Mouse (Mus musculus) lung, embryonic 15.5 days (tissue): ENCODE data around the gene Rho. TPM values are rescaled to one million over a fixed set of nuclear protein-coding genes. Genes with fewer than 3 reads are reported as not detected.
A peak's percentile ranks its signal among the peaks of the same experiment; 100 is the strongest.

Experiments
- ATAC-seq: fragments of 200-750 bp; cut with Nextera tagmentation; 2 replicates; pipeline ENCODE4 v1.8.0; 2017; ENCODE audit warnings: moderate number of reproducible peaks, borderline replicate concordance; ENCODE audit not compliant: low FRiP score, low TSS enrichment; ENCODE audit errors: extremely low read depth
- H3K27ac ChIP-seq: fragments of 300-500 bp; sonication (generic); 2 replicates; pipeline ENCODE4 v1.5.1; 2015; ENCODE audit warnings: moderate library complexity, mild to moderate bottlenecking, inconsistent platforms
- H3K27me3 ChIP-seq: fragments of 300-500 bp; sonication (generic); 2 replicates; pipeline ENCODE4 v1.6.1; 2015; ENCODE audit warnings: inconsistent platforms
- H3K36me3 ChIP-seq: fragments of 300-500 bp; sonication (generic); 2 replicates; pipeline ENCODE4 v1.6.1; 2015; ENCODE audit warnings: inconsistent platforms
- H3K4me1 ChIP-seq: fragments of 300-500 bp; sonication (generic); 2 replicates; pipeline ENCODE4 v1.6.1; 2015; ENCODE audit warnings: inconsistent platforms
- H3K4me2 ChIP-seq: fragments of 300-500 bp; sonication (generic); 2 replicates; pipeline ENCODE4 v1.6.1; 2015; ENCODE audit warnings: inconsistent platforms, mild to moderate bottlenecking, moderate library complexity
- H3K4me3 ChIP-seq: fragments of 300-500 bp; sonication (generic); 2 replicates; pipeline ENCODE4 v1.5.1; 2015; ENCODE audit warnings: mild to moderate bottlenecking, inconsistent platforms
- H3K9ac ChIP-seq: fragments of 300-500 bp; sonication (generic); 2 replicates; pipeline ENCODE4 v1.6.1; 2015; ENCODE audit warnings: inconsistent platforms
- H3K9me3 ChIP-seq: fragments of 300-500 bp; sonication (generic); 2 replicates; pipeline ENCODE4 v1.6.1; 2016; ENCODE audit warnings: inconsistent platforms
- WGBS: fragments of 180-500 bp; shearing (Covaris S2); methylation state at CpG from one replicate; pipeline ENCODE4 v1.1.7; 2015; 5-methylcytosine and 5-hydroxymethylcytosine counted together
- polyA plus RNA-seq: library from polyadenylated mRNA; unstranded; fragments of >200 nt; fragmentation: Nextera tagmentation; extraction: Ambion mirVana; gene quantifications from 2 replicates; pipeline ENCODE4 v1.2.1, GENCODE M21; 2015

Rho gene
- polyA plus RNA-seq, 1 experiment from 2014 or later, result 0.20 TPM

DNA sequence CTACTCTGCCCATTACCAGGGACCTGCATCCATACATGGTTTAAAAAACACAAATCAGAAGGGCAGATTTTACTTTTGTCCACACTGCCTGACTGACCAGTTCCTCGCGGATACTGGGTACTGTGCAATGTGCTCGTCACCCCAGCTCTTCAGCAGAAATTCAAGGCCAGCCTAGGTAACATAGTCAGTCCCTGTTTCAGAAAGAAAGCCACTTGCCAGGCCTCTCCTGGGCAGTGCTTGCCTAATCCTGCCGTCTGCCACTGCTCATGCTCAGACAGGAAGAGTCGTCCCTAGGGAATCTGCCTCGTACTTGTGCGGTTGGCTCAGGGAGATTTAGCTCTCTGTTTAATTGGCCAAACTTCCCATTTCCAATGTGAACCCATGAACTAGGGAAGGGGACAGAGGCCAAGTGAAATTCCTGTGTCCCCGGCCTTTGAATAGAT is 30.0 kb upstream of the Rho start:
- 73% methylated on average over 8 of the region's 8 CpGs for WGBS
- H3K27me3 ChIP-seq, result no peaks in the 10 kb centered on the region
- no peaks in the 10 kb centered on the region for H3K9me3 ChIP-seq
- H3K4me3 ChIP-seq, result no peak overlapping the region
- H3K36me3 ChIP-seq, result no peaks in the 10 kb centered on the region
- ATAC-seq, result peak; percentile 20
- no peak overlapping the region for H3K9ac ChIP-seq
- peak overlapping the region; percentile 55; the same call in 1 of the 2 replicates for H3K27ac ChIP-seq
- H3K4me2 ChIP-seq, result no peak overlapping the region
- peaks cover 25% of the 10 kb centered on the region for H3K4me1 ChIP-seq

DNA sequence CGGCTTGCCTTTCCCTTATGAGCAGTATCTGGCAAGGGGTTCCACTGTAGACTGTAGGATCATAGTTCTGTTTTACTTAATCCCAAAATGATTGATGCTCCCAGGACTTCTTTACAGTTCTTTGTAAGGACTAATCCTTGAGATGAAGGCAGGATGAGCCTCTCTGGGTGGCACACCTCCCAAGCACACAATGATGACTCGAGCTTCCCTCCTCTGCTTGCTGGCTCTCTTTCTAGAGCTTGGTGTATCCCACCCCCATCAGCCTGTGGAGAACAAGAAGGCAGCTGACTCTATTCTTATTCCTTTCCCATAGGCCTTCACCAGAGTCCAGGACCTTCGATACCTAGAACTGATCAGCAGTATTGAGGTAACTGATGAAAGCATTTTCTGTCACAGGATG is 29.0 kb upstream of the Rho start:
- no peaks in the 10 kb centered on the region for H3K27me3 ChIP-seq
- H3K36me3 ChIP-seq, result no peaks in the 10 kb centered on the region
- no peak overlapping the region for H3K9ac ChIP-seq
- ATAC-seq, result no peak
- no peak overlapping the region for H3K4me3 ChIP-seq
- H3K4me2 ChIP-seq, result no peak overlapping the region
- H3K4me1 ChIP-seq, result peaks cover 20% of the 10 kb centered on the region
- H3K9me3 ChIP-seq, result no peaks in the 10 kb centered on the region
- WGBS, result 77% methylated on average over 3 of the region's 3 CpGs
- H3K27ac ChIP-seq, result 0 out of 2 replicates have a peak overlapping the region, but pooled peaks have one; percentile 55

DNA sequence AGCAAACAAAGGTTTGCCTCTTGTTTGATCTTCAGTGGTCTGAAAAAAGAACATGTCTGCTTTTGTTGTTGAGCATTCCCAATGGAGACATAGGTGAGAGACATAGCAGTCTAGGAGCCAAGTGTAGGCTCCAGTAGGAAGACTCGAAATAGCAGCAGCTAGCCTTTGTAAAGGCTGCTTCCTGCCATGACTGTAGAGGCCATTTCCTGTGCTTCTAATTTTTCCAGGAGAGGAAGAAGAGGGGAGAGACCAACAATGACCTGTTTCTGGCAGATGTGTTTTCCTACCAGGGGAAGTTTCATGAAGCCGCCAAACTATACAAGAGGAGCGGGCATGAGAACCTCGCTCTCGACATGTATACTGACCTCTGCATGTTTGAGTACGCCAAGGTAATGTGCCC is 26.0 kb upstream of the Rho start:
- Histone ChIP-seq H3K9me3 (no peaks in the 10 kb centered on the region), H3K9ac (no peak overlapping the region), H3K4me2 (no peak overlapping the region), H3K4me3 (no peak overlapping the region), H3K27me3 (no peaks in the 10 kb centered on the region), H3K36me3 (no peaks in the 10 kb centered on the region), H3K4me1 (peaks cover 36% of the 10 kb centered on the region), H3K27ac (peak overlapping the region; percentile 59)
- 73% methylated on average over 6 of the region's 6 CpGs for WGBS
- no peak for ATAC-seq

DNA sequence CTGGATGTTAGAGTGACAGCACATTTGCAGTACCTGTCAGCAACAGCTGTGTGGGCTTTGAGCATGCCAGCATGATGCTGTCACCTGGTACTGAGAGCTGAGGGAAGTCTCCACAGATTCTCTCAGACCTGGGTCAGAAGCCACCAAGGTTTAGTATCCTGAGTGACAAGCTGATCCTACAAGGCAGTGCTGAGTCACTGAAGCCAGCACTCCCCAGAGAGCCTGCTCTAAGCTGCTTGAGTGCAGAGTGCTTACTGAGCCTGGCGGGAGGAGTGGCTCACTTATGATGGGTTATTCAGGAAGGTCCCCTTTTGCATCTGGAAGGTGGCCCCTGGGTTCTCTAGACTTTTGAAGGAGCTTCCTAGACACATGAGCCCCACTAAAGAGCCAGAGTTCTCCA is 25.1 kb upstream of the Rho start:
- H3K4me1 ChIP-seq, result peaks cover 31% of the 10 kb centered on the region

DNA sequence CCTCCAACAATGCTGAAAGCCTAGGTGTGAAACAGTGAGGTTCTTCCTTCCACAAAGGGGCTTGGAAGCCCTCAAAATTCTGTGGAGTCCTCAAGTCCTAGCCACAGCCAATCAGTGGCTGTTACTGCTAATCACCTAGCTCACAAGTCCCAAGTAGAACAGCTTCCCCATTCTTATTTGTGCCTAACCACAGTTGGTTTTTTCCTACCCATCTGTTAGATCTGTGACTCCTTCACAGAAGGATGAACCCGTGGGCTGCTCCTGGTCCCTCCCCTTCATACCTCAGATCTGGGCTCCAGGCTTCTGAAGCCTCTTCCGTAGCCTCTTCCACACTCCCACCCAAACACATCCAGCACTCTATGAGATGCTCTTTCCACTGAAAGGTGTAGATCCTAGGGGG is 24.7 kb upstream of the Rho start:
- no peaks in the 10 kb centered on the region for H3K36me3 ChIP-seq
- no peaks in the 10 kb centered on the region for H3K27me3 ChIP-seq
- no peak overlapping the region for H3K4me3 ChIP-seq
- no peak overlapping the region for H3K27ac ChIP-seq
- no peak overlapping the region for H3K9ac ChIP-seq
- no peak overlapping the region for H3K4me2 ChIP-seq
- no peak for ATAC-seq
- H3K4me1 ChIP-seq, result peaks cover 27% of the 10 kb centered on the region
- 65% methylated on average over 2 of the region's 2 CpGs for WGBS
- H3K9me3 ChIP-seq, result no peaks in the 10 kb centered on the region

More for the DNA sequence above, 25.1 kb upstream of the Rho start:
- Histone ChIP-seq H3K36me3 (no peaks in the 10 kb centered on the region), H3K9me3 (no peaks in the 10 kb centered on the region), H3K4me3 (no peak overlapping the region), H3K9ac (no peak overlapping the region), H3K27ac (peak overlapping the region; percentile 59; the same call in 1 of the 2 replicates), H3K27me3 (no peaks in the 10 kb centered on the region), H3K4me2 (no peak overlapping the region)
- 75% methylated on average over 1 of the region's 1 CpGs for WGBS
- no peak for ATAC-seq

DNA sequence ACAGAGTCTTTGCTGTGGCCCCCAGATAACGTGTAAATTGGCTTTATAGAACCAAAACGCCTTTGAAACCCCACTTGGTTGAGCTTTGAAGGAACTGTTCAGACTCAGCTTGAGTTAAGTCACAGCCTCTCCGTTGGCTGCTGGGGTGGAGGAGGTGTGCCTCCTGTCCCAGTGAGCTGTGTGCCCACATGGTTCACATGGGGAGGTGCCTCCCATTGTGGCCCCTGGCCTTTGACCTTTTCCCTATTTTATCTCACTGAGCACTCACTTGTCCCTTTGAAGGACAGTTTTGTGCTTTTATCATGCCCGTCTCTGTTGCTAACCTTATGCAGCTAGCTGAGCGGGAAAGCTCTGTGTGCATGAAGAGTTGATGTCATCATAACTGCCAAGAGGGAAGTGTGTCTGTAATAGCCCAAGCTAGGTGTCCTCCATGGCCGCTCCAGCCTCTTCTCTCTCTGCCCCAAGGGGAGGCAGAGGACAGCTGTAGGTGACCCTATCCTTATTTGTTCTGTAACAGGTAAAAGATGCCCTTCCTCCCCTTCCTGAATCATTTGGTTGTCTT is 23.0 kb upstream of the Rho start:
- Histone ChIP-seq H3K36me3 (no peaks in the 10 kb centered on the region), H3K4me3 (no peak overlapping the region), H3K9ac (no peak overlapping the region), H3K9me3 (no peaks in the 10 kb centered on the region), H3K4me1 (peaks cover 26% of the 10 kb centered on the region), H3K4me2 (no peak overlapping the region), H3K27me3 (no peaks in the 10 kb centered on the region), H3K27ac (no peak overlapping the region)
- ATAC-seq, result no peak
- WGBS, result 29% methylated on average over 6 of the region's 6 CpGs

DNA sequence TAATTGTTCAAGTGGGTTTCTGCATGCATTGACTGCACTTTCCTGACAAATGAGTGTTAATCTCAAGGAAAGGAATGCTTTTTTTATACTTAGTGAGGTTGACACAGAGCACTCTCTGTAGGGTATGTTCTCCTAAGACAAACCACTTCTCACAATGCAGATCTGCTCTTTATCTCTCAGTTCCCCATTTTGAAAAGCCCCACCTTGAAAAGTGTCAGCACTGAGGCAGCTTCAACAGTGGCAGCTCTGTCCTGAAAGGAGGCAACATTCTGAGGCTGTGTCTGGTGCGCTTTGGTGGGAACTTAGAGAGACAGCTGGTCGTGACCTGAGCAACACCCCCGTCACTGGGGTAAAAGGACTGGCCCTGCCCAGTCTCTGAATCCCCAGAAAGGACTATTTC is 22.5 kb upstream of the Rho start:
- Histone ChIP-seq H3K4me2 (no peak overlapping the region), H3K4me1 (peaks cover 26% of the 10 kb centered on the region)

DNA sequence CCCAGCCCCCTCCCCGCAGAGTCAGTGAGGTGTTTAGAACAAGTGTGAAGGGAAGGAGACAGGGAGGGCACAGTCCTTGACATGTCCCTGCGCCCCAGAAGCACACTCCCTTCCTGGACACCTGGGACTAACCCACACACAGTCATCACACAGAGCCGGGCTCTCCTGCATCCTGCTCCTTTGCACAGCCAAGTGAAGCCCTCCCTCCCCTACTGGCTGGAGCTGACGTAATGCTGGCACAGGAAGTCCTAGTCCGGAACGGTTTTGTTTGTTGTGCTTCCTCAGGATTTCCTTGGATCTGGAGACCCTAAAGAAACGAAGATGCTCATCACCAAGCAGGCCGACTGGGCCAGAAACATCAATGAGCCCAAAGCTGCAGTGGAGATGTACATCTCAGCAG is 21.6 kb upstream of the Rho start:
- peak overlapping the region; percentile 40 for H3K27ac ChIP-seq
- WGBS, result 33% methylated on average over 8 of the region's 8 CpGs
- H3K4me1 ChIP-seq, result peaks cover 21% of the 10 kb centered on the region

More for the DNA sequence above, 22.5 kb upstream of the Rho start:
- no peaks in the 10 kb centered on the region for H3K36me3 ChIP-seq
- no peak overlapping the region for H3K4me3 ChIP-seq
- H3K9me3 ChIP-seq, result no peaks in the 10 kb centered on the region
- H3K9ac ChIP-seq, result no peak overlapping the region
- WGBS, result 61% methylated on average over 3 of the region's 3 CpGs
- no peak for ATAC-seq
- H3K27ac ChIP-seq, result peak overlapping the region; percentile 49
- no peaks in the 10 kb centered on the region for H3K27me3 ChIP-seq

DNA sequence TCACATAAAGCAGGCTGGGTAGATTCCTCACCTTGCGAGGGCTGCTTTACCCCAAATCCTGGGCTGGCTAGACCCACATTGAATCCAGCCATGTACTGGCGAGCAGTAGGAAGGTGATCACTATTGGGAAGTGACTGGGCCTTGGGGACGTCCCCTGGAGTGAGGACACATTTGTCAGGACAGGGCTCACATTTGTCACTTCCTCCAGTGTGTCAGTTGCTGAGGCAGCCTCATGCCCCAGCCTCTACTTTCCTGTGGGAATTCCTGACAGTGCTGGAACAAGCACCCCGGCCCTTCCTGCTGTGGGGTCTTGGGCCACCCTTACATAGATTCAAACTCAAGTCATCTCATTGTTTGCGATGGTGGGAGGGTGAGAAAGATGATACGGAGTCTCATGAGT is 19.8 kb upstream of the Rho start:
- Histone ChIP-seq H3K27me3 (no peaks in the 10 kb centered on the region), H3K9ac (no peak overlapping the region), H3K9me3 (no peaks in the 10 kb centered on the region), H3K4me3 (no peak overlapping the region), H3K4me2 (no peak overlapping the region), H3K4me1 (peaks cover 27% of the 10 kb centered on the region), H3K36me3 (no peaks in the 10 kb centered on the region), H3K27ac (no peak overlapping the region)
- ATAC-seq, result no peak
- 77% methylated on average over 6 of the region's 6 CpGs for WGBS

More for the DNA sequence above, 21.6 kb upstream of the Rho start:
- H3K4me2 ChIP-seq, result no peak overlapping the region
- H3K4me3 ChIP-seq, result no peak overlapping the region
- H3K27me3 ChIP-seq, result no peaks in the 10 kb centered on the region
- peak; percentile 82 for ATAC-seq
- H3K36me3 ChIP-seq, result no peaks in the 10 kb centered on the region
- H3K9ac ChIP-seq, result no peak overlapping the region
- no peaks in the 10 kb centered on the region for H3K9me3 ChIP-seq

DNA sequence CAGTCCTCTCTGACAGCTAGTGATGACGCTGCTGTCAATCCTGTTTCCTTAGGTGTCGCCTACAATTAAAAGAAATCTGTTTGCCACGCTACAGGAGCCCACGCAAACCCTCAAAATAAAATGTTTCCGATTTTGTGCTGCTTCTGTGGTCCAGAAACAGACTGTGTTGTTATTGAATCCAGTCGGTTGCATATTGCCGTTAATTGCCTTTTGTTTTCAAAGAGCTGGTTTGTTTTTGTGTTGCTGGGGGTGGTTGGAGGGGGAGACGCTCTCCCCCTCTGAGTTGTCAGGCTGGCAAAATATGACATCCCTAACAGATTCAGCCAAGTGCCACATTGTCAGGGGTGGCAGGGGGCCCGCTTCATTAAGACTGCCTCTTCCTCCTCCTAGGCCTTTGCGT is 18.1 kb upstream of the Rho start:
- no peak for ATAC-seq
- H3K27ac ChIP-seq, result no peak overlapping the region
- no peaks in the 10 kb centered on the region for H3K27me3 ChIP-seq
- H3K4me2 ChIP-seq, result no peak overlapping the region
- H3K9me3 ChIP-seq, result no peaks in the 10 kb centered on the region
- H3K36me3 ChIP-seq, result no peaks in the 10 kb centered on the region
- H3K9ac ChIP-seq, result no peak overlapping the region
- H3K4me3 ChIP-seq, result no peak overlapping the region
- H3K4me1 ChIP-seq, result peaks cover 23% of the 10 kb centered on the region
- 82% methylated on average over 10 of the region's 10 CpGs for WGBS

DNA sequence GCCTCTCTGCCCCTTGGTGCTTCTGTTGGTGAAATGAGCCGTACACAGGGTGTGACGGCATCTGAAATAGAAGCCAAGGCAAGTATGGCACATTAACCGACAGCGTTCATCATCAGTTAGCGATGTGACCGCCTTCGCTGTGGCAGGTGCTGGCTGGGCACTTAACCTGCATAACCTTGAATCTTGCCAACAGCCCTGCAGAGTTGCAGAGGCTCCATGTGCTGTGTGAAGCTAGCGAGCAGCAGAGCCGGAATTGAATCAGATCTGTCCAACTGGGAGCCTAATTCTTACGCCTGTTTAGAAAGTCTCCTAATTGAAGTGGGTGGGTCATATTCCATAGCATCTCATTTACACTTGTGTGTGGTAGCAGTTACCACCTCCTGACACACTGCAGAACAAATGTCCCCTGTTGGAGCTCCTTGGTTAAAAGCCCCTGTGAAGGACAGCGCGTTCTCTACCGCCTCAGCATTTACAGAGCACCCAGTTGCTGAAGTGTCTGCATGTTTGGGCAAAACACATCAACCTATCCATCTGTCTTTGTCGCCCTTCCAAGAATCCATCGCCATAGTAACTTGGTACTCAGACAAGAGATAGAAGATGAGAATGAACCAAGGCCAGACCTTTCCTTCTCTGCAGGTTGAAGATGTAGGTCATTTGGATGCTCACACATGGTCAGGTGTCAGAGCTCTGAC is 16.9 kb upstream of the Rho start:
- H3K9me3 ChIP-seq, result no peaks in the 10 kb centered on the region
- WGBS, result 82% methylated on average over 15 of the region's 15 CpGs
- H3K27ac ChIP-seq, result no peak overlapping the region
- no peaks in the 10 kb centered on the region for H3K27me3 ChIP-seq
- no peak overlapping the region for H3K9ac ChIP-seq
- no peak for ATAC-seq
- peaks cover 12% of the 10 kb centered on the region for H3K4me1 ChIP-seq
- H3K4me2 ChIP-seq, result no peak overlapping the region
- no peaks in the 10 kb centered on the region for H3K36me3 ChIP-seq
- H3K4me3 ChIP-seq, result no peak overlapping the region

DNA sequence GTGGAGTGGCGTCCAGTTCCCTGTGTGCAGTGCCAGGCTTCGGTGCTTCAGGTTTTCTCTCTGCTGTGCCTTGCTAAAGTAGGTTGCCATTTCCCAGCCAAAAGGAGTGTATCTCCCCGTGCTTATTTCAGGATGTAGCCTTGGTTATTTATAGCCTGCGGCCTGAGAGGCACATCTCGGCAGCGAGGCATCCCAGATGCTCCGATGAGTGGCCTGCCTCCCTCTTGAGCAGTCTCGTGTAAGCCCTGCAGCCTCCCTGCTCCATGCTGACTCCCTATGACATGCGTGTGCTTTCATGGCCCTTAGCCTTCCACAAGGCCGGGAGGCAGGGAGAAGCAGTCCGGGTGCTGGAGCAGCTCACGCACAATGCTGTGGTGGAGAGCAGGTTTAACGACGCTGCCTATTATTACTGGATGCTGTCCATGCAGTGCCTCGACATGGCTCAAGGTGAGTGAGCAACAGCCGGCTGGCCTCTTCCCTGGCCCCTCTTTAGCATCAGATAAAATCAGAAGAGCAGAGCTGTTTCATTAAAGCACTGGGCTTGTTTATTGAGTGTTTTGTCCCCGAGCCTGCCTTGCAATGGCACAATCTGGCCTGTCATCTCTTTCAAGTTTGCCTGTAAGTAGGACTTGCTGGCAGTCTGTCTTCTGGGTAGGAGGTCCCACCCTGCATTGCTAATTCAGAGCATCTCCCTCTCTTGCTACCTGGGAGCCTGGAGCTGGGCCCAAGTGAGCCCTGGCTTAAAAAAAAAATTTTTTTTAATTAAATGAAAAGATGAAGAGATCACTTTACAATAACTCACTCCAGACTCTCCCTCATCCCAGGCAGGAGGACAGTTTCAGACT is 15.7 kb upstream of the Rho start:
- H3K27me3 ChIP-seq, result no peaks in the 10 kb centered on the region
- peaks cover 12% of the 10 kb centered on the region for H3K4me1 ChIP-seq
- no peak overlapping the region for H3K27ac ChIP-seq
- WGBS, result 46% methylated on average over 17 of the region's 17 CpGs
- no peak overlapping the region for H3K9ac ChIP-seq
- H3K36me3 ChIP-seq, result no peaks in the 10 kb centered on the region
- no peak overlapping the region for H3K4me2 ChIP-seq
- ATAC-seq, result no peak
- H3K9me3 ChIP-seq, result no peaks in the 10 kb centered on the region
- no peak overlapping the region for H3K4me3 ChIP-seq
